Mouse (Mus musculus) small intestine, adult 2 months (tissue): Measurements from ENCODE around the gene Amotl1.

Source experiments
- CTCF ChIP-seq: fragments of 200-500 bp; IDR thresholded peaks from 2 replicates; pipeline ENCODE4 v1.5.1; 2012; ENCODE audit warnings: low read depth, mild to moderate bottlenecking, control low read depth, inconsistent platforms, low read length, moderate library complexity, mixed read lengths; ENCODE audit not compliant: insufficient replicate concordance, insufficient read length; ENCODE audit errors: extremely low read depth
- POLR2A ChIP-seq: fragments of 200-500 bp; IDR thresholded peaks from 2 replicates; pipeline ENCODE4 v1.6.1; 2012; ENCODE audit warnings: low read depth, mild to moderate bottlenecking, control low read depth, inconsistent platforms, low read length, moderate library complexity

- no peak for TF ChIP-seq CTCF
- no peak for TF ChIP-seq POLR2A
Observed at GRCm38 (mm10) chr9:14625024-14625423, 19.8 kb downstream of the Amotl1 start.
